Mouse (Mus musculus): ENCODE measurements around the gene Etfa. TPM values are rescaled to one million over a fixed set of nuclear protein-coding genes. Genes with fewer than 3 reads are reported as not detected.

Etfa gene
- polyA plus RNA-seq (2017; shearing (Covaris generic)), result 100 to 1,000 TPM; 148 to 164 TPM

- peak; percentile 99 for ATAC-seq
These were observed at the start of gene Etfa for GRCm38 (mm10) chr9:55512027-55512543. Gene Etfa, minus strand, starts transcription at chr9:55512243.

GRCm38 (mm10) chr9:55560960-55561359 is 48.9 kb upstream of the Etfa start:
- ATAC-seq, result no peak

- ATAC-seq, result no peak
These were observed 42.9 kb upstream of the Etfa start for GRCm38 (mm10) chr9:55554986-55555385.

- ATAC-seq, result no peak
These were observed 37.4 kb upstream of the Etfa start for GRCm38 (mm10) chr9:55549302-55549890.

- no peak for ATAC-seq
These were observed 36.8 kb upstream of the Etfa start for GRCm38 (mm10) chr9:55548871-55549270.

DNA sequence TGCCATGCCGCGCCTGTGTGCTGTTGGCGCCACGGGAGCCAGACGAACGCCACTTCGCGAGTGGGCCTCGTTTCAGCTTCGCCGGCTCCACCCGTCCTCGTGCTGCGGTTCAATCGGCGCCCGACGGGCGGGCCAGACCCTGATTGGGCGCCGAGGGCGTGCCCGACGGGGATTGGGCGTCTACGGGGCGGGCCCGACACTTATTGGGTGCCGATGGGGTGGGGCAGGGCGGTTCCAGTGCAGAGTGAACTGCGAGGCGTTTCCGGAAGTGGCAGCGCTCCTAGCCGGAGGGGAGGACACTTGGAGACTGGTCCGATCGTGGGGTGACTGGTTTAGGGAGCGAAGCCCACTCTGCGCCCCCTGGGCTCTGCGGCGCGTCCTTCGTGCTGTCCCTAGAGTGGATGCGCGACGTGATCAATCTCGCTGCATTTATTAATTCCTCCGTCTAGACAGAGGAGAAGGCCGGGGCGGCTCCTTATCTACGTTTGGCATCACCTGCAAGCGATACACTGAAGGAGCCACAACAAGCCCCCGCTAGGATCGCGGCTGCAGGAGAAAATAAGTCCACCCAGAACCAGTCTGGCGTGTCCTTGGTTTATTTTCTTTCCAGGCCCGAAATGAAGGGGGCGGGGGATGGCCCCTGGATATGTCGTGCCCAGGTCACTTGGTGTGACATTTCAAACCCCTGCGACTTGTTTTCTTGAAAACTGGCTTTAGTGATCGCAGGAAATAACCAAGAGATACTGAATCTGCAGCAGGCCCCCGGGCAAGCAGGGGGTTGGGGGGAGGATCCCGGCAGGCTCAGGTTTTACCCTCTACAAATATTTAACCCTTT is 34.4 kb upstream of the Etfa start:
- no peak for ATAC-seq

DNA sequence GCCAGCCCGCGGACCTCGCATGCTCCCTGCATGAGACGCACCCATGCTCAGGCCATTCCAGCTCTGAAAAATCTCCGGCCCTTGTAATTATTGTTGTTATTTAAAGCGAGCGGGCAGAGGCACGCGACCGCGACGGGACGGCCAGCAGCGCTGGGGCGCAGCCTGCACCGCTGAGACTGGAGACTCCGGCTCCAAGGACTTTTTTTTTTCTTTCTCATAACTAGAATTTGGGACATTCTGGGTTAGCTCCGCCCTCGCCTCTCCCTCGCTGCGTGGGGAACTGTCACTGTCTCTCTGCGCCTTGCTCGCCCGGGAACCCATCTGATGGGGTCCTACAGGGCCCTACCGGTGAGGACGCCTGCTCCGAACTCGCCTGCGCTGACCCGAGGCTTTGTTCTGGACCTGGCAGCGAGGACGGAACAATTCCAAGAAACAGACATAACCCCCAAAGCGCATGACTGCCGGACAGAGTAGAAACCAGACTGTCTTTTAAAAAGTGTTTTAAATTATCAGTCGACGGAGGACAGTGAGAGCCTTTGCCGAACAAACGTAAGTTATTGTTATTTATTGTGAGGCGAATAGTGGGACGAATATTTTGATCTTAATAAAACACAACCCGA is 33.6 kb upstream of the Etfa start:
- ATAC-seq, result no peak

GRCm38 (mm10) chr9:55544861-55545555 is 33.0 kb upstream of the Etfa start:
- no peak for ATAC-seq

DNA sequence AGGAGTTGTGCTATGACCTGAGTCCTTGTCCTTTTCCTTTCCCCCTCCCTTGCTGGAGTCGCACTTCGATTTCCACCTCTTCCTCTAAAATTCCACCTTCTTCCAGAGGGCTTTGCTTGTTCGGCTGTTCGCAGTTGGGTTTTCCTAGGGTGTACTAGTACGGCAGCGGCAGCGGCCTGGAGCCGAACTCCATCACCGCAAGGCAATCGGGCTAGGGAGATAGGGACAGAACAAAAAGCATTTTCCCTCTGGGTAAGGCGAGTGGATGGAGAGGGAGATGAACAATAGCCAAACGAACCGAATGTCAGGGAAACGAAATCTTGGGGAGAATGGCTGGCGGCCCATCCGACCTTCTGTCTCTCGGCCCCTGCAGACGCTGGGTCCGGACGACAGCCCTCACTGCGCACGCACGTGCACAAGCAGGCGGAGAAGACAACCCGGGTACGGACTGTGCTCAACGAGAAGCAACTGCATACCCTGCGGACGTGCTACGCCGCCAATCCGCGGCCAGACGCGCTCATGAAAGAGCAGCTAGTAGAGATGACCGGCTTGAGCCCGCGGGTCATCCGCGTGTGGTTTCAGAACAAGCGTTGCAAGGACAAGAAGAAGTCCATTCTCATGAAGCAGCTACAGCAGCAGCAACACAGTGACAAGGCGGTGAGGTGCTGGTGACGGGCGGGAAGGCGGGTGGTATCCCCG is 31.8 kb upstream of the Etfa start:
- no peak for ATAC-seq

- no peak for ATAC-seq
These were observed 31.3 kb upstream of the Etfa start for GRCm38 (mm10) chr9:55543336-55543702.

DNA sequence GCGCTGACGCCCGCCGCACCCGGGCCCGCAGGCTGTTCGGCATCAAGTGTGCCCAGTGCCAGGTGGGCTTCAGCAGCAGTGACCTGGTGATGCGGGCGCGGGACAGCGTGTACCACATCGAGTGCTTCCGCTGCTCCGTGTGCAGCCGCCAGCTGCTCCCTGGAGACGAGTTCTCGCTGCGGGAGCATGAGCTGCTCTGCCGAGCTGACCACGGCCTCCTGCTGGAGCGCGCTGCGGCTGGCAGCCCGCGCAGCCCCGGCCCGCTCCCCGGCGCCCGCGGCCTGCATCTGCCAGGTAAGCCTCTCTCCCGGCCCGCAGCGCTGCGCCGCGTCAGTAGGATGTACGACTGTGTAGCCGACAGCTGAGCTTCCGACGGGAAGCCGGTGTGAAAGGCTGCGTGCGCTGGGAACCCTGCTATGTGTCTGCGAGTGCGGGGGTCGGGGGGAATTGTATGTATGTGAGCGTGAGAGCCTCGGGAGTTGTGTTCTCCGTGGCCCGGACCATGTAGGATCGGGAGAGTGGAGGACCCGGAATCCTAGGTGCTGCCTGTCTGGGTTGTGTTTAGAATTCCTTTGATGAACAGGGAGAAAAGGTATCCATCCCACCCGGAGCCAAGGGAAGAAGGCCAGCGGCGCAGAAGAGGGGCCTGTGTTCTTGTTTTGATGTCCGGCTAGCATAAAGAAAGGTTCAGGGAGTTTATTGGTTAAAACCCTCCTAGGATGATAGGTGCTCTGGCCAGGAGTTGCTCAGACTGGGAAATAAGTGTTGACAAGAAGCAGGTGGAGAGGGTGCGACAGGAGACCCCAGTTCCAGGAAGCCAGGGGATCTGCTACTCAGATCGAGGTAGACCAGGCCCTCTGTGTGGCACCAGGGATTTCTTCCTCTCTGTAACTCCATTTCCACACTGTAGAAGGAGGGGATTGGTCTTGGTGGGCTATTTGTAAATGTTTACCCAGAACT is 30.6 kb upstream of the Etfa start:
- ATAC-seq, result no peak

DNA sequence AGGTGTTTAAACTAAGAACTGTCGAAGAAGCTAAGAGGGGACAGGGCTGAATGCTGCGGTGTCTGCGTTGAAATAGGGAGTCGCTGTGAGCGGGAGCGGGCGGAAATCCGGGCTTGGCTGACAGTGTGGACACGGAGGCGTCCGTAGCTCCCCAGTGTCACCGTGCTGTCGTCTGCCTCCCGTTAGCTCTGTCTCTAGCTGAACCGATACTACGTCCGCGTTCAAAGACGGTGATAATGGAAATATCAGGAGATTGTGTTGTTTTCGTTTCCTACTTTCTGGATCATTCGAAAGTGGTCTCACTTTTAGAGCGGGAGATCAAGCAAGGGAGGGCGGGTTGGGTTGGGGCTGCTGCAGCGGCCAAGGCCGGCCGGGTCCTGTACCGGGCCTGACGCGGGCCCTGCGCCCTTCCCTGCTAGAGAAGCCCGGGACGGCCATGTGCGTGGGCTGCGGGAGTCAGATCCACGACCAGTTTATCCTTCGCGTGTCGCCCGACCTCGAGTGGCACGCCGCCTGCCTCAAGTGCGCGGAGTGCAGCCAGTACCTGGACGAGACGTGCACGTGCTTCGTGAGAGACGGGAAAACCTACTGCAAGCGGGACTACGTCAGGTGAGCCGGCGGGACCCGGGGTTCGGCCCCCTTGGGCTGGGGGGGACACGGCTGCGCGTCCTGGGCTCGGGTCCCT is 29.8 kb upstream of the Etfa start:
- no peak for ATAC-seq

- peak; percentile 54 for ATAC-seq
These were observed 28.8 kb upstream of the Etfa start for GRCm38 (mm10) chr9:55540888-55541287.

GRCm38 (mm10) chr9:55540391-55540770 is 28.3 kb upstream of the Etfa start:
- no peak for ATAC-seq

GRCm38 (mm10) chr9:55539661-55540390 is 27.8 kb upstream of the Etfa start:
- no peak for ATAC-seq

DNA sequence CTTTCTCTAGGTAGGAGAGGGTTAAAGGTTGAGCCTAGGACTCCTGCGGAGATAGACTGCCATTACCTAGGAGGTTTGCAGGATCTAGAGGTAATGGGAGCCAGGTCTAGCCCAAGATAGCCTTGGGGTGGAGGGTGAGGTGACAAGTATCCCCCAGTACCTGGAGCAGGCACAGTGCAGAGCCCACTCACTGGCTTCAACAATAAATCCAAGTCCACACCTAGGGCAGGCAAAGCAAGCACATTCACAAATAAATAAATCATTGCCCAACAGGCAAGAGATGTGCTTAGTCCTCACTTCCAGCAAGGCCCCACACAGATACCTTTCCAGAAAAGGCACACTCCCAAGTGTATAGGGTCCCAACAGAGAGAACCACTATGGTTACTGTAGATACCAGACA is 27.0 kb upstream of the Etfa start:
- ATAC-seq, result no peak

DNA sequence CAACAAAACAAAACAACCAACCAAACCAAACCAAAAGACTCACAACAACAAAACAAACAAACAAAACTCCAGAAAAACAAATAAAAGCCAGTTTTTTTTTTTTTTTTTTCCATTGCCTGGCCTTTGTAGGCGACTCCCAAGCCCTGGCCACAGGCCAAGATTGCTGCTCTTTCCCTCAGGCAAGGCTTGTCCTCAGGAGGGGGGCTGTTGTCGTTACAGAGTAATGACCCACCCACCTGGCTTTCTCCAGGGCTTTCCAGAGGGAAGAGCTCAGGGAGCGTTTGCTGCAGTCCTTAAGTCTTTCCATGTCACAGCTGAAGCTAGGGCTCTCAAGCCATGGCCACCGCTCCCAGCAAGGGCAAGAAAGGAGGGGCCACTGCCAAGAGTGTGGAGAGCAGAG is 26.3 kb upstream of the Etfa start, which contains the start of gene Isl2:
Gene Isl2, plus strand, starts transcription at position 296 of the 400 bp plus-strand sequence.
- ATAC-seq, result no peak

- ATAC-seq, result no peak
These were observed 23.9 kb upstream of the Etfa start for GRCm38 (mm10) chr9:55535907-55536306.

DNA sequence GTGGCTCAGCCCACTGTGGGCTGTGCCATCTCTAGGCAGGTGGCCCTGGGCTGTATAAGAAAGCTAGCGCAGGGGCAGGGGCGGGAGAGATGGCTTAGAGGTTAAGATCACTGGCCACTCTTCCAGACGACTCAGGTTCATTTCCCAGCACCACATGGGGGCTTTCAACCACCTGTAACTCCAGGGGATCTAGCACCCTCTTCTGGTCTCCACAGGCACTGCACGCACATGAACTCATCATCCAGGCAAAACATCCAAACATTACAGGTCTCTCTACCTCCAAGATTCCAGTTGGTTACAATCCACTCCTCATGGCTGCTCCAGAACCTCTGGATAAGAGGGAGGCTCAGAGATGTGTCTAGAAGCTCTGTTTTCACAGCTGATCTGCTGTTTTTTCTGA is 13.7 kb upstream of the Etfa start:
- ATAC-seq, result no peak

DNA sequence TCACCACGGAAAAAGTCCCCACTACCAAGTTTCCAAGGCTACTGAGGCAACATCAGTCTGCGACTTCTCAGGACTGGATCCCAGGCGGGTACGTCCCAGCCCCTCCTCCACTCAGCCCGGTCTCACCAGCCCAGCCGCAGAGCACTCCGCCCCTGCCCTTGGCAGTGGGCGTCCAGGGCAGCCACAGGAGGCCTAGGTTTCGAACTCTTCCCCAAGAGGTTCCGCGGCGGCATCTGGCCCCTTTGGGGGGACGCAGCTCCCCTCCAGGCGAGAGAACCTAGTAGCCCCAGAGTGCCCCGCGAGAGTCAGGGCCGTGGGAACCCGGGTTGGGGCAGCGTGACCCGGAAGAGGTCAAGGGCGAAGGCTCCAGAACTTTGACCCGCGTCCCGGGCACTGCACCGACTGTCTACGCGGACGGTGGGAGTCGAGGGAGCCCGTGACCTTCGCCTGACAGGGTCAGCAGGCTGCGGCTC is 486 bp downstream of the Etfa start:
- peak; percentile 26 for ATAC-seq

Data from activated CD4-positive, CD25-positive, alpha-beta regulatory T cell, adult 4 months (primary cell).